Mouse (Mus musculus) hindbrain, embryonic 11.5 days (tissue): ENCODE data around the gene St8sia6. TPM values are rescaled to one million over a fixed set of nuclear protein-coding genes. Genes with fewer than 3 reads are reported as not detected.

Experiments
- ATAC-seq: fragments of 200-750 bp; cut with Nextera tagmentation; 2 replicates; pipeline ENCODE4 v1.8.0; 2017; ENCODE audit warnings: mild to moderate bottlenecking, moderate TSS enrichment, moderate library complexity; ENCODE audit not compliant: low FRiP score
- DNase-seq: peaks from one replicate; pipeline ENCODE4 v3.0.0-alpha.2; 2015; ENCODE audit warnings: low spot score
- H3K27ac ChIP-seq: fragments of 300-500 bp; sonication (generic); 2 replicates; pipeline ENCODE4 v1.5.1; 2014; ENCODE audit warnings: mild to moderate bottlenecking, low read depth, low read length
- H3K27me3 ChIP-seq: fragments of 300-500 bp; sonication (generic); 2 replicates; pipeline ENCODE4 v1.6.1; 2014; ENCODE audit warnings: mild to moderate bottlenecking, low read length, moderate library complexity, mixed read lengths; ENCODE audit not compliant: control insufficient read depth, insufficient read depth
- H3K36me3 ChIP-seq: fragments of 300-500 bp; sonication (generic); 2 replicates; pipeline ENCODE4 v1.6.1; 2014; ENCODE audit warnings: mild to moderate bottlenecking, low read length, moderate library complexity, mixed read lengths; ENCODE audit not compliant: control insufficient read depth, insufficient read depth
- H3K4me1 ChIP-seq: fragments of 300-500 bp; sonication (generic); replicated peaks from 2 replicates; pipeline ENCODE4 v1.6.1; 2014; ENCODE audit warnings: low read length, mixed read lengths; ENCODE audit not compliant: control insufficient read depth, insufficient read depth
- H3K4me2 ChIP-seq: fragments of 300-500 bp; sonication (generic); replicated peaks from 2 replicates; pipeline ENCODE4 v1.6.1; 2014; ENCODE audit warnings: mild to moderate bottlenecking, low read depth, low read length
- H3K4me3 ChIP-seq: fragments of 300-500 bp; sonication (generic); 2 replicates; pipeline ENCODE4 v1.5.1; 2014; ENCODE audit warnings: low read depth, low read length
- H3K9ac ChIP-seq: fragments of 300-500 bp; sonication (generic); 2 replicates; pipeline ENCODE4 v1.6.1; 2014; ENCODE audit warnings: low read depth, low read length
- H3K9me3 ChIP-seq: fragments of 300-500 bp; sonication (generic); 2 replicates; pipeline ENCODE4 v1.6.1; 2016; ENCODE audit warnings: low read length; ENCODE audit not compliant: control insufficient read depth
- WGBS: fragments of 180-500 bp; shearing (Covaris S2); extraction: QIAGEN DNeasy Blood & Tissue Kit; methylation state at CpG from one replicate; pipeline ENCODE4 v1.1.7; 2014; 5-methylcytosine and 5-hydroxymethylcytosine counted together
- polyA plus RNA-seq: library from polyadenylated mRNA; unstranded; fragments of >200 nt; fragmentation: Nextera tagmentation; extraction: Ambion mirVana; gene quantifications from 2 replicates; pipeline ENCODE4 v1.2.1, GENCODE M21; 2014

The St8sia6 gene
- polyA plus RNA-seq, 1 experiment from 2014 or later: 0.02 TPM

- Histone ChIP-seq H3K27me3 (no peaks in the 10 kb centered on the region), H3K4me2 (no peak overlapping the region), H3K9ac (no peak overlapping the region), H3K4me3 (no peak overlapping the region), H3K4me1 (no peaks in the 10 kb centered on the region), H3K27ac (no peak overlapping the region), H3K9me3 (no peaks in the 10 kb centered on the region), H3K36me3 (no peaks in the 10 kb centered on the region)
- no peak for ATAC-seq
- 78% methylated on average over 6 of the region's 6 CpGs for WGBS
- DNase-seq: no peak
These were observed 75.2 kb downstream of the St8sia6 start for GRCm38 (mm10) chr2:13718628-13719185.

DNA sequence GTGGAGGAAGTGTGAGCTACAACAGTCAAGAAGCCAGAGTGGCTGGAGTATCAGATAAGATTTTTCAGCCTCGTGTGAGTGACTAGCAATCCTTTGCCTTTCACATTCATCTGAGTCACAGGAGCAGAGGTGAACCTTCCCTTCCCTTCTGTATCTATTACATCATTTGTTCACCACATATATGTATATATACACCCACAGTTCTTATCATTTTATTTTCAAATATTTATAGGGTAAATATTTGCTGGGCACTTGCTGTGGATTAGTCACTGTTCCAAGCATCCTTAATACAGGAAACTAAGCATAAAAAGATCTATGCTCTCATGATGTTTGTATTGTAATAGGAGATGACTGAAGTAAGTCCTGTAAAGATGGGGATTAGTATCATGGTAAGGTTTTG, 85.1 kb downstream of the St8sia6 start:
- H3K9me3 ChIP-seq: no peaks in the 10 kb centered on the region
- H3K4me1 ChIP-seq: no peaks in the 10 kb centered on the region
- H3K36me3 ChIP-seq: no peaks in the 10 kb centered on the region
- no peaks in the 10 kb centered on the region for H3K27me3 ChIP-seq
- no peak overlapping the region for H3K4me2 ChIP-seq
- DNase-seq (no peak), ATAC-seq (no peak)
- no peak overlapping the region for H3K4me3 ChIP-seq
- H3K9ac ChIP-seq: no peak overlapping the region
- WGBS: 73% methylated on average over 1 of the region's 1 CpGs
- no peak overlapping the region for H3K27ac ChIP-seq

DNA sequence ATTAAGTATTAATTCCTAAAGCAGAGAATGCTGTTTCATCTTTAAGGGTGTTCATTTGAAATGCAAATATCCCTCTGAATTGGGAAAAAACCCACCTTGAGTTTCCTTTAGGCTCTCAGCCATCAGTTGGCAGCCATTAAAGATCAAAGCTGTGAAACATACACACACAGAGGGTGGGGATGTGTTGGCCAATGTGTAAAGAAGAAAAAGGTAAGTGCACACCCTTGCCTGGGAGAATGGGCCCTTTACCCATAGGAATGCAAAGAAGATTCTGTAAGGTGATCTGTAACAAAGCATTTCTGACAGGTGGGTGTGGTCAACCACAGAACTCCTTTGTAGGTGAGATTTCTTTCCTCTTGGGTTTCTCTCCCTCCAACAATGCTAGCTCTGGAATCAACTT, 96.3 kb downstream of the St8sia6 start:
- Histone ChIP-seq H3K36me3 (no peaks in the 10 kb centered on the region), H3K9ac (no peak overlapping the region), H3K4me3 (no peak overlapping the region), H3K27ac (no peak overlapping the region), H3K4me2 (no peak overlapping the region), H3K9me3 (no peaks in the 10 kb centered on the region), H3K27me3 (no peaks in the 10 kb centered on the region), H3K4me1 (no peaks in the 10 kb centered on the region)
- no peak for ATAC-seq
- DNase-seq: no peak

DNA sequence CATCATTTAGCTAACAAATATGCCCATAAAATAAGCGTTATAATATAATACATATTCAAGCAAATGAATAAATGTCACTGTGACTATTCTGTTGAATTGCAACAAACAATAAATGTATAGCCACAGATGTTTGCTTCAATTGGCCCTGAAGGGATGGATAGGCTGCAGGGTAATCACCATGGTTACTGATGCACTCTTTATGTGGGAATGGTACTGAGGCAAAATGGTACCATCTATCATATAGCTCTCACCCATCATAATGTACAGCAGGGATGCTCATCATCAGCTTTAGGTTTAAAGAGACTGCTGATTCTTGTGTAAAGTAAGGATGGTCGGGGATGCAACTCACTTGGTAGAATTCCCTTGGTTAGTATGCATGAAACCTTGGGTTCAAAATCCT, 99.4 kb downstream of the St8sia6 start:
- WGBS: 71% methylated on average over 2 of the region's 2 CpGs
- DNase-seq (no peak), ATAC-seq (no peak)
- Histone ChIP-seq H3K4me2 (no peak overlapping the region), H3K4me3 (no peak overlapping the region), H3K9me3 (no peaks in the 10 kb centered on the region), H3K36me3 (no peaks in the 10 kb centered on the region), H3K27ac (no peak overlapping the region), H3K4me1 (no peaks in the 10 kb centered on the region), H3K27me3 (no peaks in the 10 kb centered on the region), H3K9ac (no peak overlapping the region)

DNA sequence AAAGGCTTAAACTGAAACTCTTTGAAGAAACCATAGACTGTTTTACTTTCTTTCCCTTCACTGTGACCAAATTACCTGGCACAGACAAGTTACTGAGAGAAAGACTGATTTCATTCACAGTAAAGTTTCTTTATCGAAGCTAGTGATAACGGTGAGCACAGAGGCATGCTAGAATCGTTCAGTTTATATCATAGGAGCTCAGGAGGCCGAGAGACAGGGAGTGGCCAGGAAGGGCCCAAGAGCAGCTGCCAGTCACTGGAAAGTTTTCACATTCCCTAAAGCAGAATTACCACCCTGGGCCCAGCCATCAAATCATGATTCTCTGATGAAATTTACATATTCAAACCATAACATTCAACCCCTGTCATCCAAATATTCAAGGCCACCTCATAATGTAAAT, 109.5 kb downstream of the St8sia6 start:
- 87% methylated on average over 4 of the region's 4 CpGs for WGBS
- H3K36me3 ChIP-seq: no peaks in the 10 kb centered on the region

GRCm38 (mm10) chr2:13683205-13683570, 110.7 kb downstream of the St8sia6 start:
- H3K9me3 ChIP-seq: no peaks in the 10 kb centered on the region
- H3K9ac ChIP-seq: no peak overlapping the region
- ATAC-seq (no peak), DNase-seq (no peak)
- H3K4me2 ChIP-seq: no peak overlapping the region
- H3K4me3 ChIP-seq: no peak overlapping the region
- 91% methylated on average over 2 of the region's 2 CpGs for WGBS
- H3K27me3 ChIP-seq: no peaks in the 10 kb centered on the region
- H3K4me1 ChIP-seq: no peaks in the 10 kb centered on the region
- H3K36me3 ChIP-seq: no peaks in the 10 kb centered on the region
- no peak overlapping the region for H3K27ac ChIP-seq

More for the DNA sequence above, 109.5 kb downstream of the St8sia6 start:
- H3K4me2 ChIP-seq: no peak overlapping the region
- no peak overlapping the region for H3K4me3 ChIP-seq
- no peak for DNase-seq
- no peaks in the 10 kb centered on the region for H3K9me3 ChIP-seq
- no peak overlapping the region for H3K9ac ChIP-seq
- H3K27me3 ChIP-seq: no peaks in the 10 kb centered on the region
- H3K4me1 ChIP-seq: no peaks in the 10 kb centered on the region
- no peak overlapping the region for H3K27ac ChIP-seq
- ATAC-seq: no peak

GRCm38 (mm10) chr2:13682488-13683204, 111.2 kb downstream of the St8sia6 start:
- Histone ChIP-seq H3K36me3 (no peaks in the 10 kb centered on the region), H3K4me3 (no peak overlapping the region), H3K27ac (no peak overlapping the region), H3K4me1 (no peaks in the 10 kb centered on the region), H3K27me3 (no peaks in the 10 kb centered on the region), H3K9me3 (no peaks in the 10 kb centered on the region), H3K4me2 (no peak overlapping the region), H3K9ac (no peak overlapping the region)
- WGBS: 69% methylated on average over 4 of the region's 4 CpGs
- DNase-seq: no peak
- ATAC-seq: no peak

GRCm38 (mm10) chr2:13672946-13673345, 120.9 kb downstream of the St8sia6 start:
- DNase-seq: peak; percentile 31
- Histone ChIP-seq H3K4me3 (no peak overlapping the region), H3K27ac (no peak overlapping the region), H3K9me3 (no peaks in the 10 kb centered on the region), H3K9ac (no peak overlapping the region), H3K27me3 (no peaks in the 10 kb centered on the region), H3K4me1 (no peaks in the 10 kb centered on the region), H3K36me3 (no peaks in the 10 kb centered on the region), H3K4me2 (no peak overlapping the region)
- 67% methylated on average over 3 of the region's 3 CpGs for WGBS
- ATAC-seq: no peak

DNA sequence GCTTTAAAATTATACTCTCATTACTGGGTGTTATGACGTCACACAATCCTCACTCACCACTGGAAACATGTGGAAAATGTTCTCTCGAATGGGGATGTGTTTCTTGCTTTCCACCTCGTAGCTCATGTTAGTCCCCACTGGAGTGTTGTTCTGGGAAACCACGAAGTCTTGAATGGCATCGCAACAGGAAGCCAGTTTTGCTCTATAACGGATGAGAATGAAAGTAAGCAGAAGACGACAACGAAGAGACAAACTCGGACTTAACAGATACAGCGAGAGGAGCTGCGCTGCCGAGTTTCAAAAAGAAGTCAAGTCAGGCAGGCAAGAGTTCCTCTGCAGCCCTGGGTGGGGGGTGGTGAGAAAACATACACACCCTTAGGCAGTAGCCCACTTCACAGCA, 121.4 kb downstream of the St8sia6 start:
- Histone ChIP-seq H3K4me1 (no peaks in the 10 kb centered on the region), H3K9me3 (no peaks in the 10 kb centered on the region), H3K27ac (no peak overlapping the region), H3K4me3 (no peak overlapping the region), H3K36me3 (no peaks in the 10 kb centered on the region), H3K4me2 (no peak overlapping the region), H3K27me3 (no peaks in the 10 kb centered on the region), H3K9ac (no peak overlapping the region)
- DNase-seq (no peak), ATAC-seq (no peak)
- WGBS: 87% methylated on average over 12 of the region's 12 CpGs
